Mouse (Mus musculus) forebrain, embryonic 11.5 days (tissue): ENCODE results near the gene B3gnt8. TPM values are rescaled to one million over a fixed set of nuclear protein-coding genes. Genes with fewer than 3 reads are reported as not detected.
A peak's percentile ranks its signal among the peaks of the same experiment; 100 is the strongest.

Source experiments
- ATAC-seq: fragments of 200-750 bp; cut with Nextera tagmentation; replicated peaks from 2 replicates; pipeline ENCODE4 v1.8.0; 2017; ENCODE audit warnings: moderate TSS enrichment; ENCODE audit not compliant: low FRiP score
- DNase-seq: peaks from one replicate; pipeline ENCODE4 v3.0.0-alpha.2; 2017; ENCODE audit warnings: low spot score
- H3K27ac ChIP-seq: fragments of 300-500 bp; sonication (generic); 2 replicates; pipeline ENCODE4 v1.5.1; 2014; ENCODE audit warnings: low read depth, low read length
- H3K27me3 ChIP-seq: fragments of 300-500 bp; sonication (generic); 2 replicates; pipeline ENCODE4 v1.6.1; 2014; ENCODE audit warnings: mild to moderate bottlenecking, low read length, mixed read lengths; ENCODE audit not compliant: control insufficient read depth, insufficient read depth
- H3K36me3 ChIP-seq: fragments of 300-500 bp; sonication (generic); 2 replicates; pipeline ENCODE4 v1.6.1; 2014; ENCODE audit warnings: mild to moderate bottlenecking, low read length, moderate library complexity, mixed read lengths; ENCODE audit not compliant: control insufficient read depth, insufficient read depth
- H3K4me1 ChIP-seq: fragments of 300-500 bp; sonication (generic); replicated peaks from 2 replicates; pipeline ENCODE4 v1.6.1; 2014; ENCODE audit warnings: low read length, mixed read lengths; ENCODE audit not compliant: control insufficient read depth, insufficient read depth
- H3K4me2 ChIP-seq: fragments of 300-500 bp; sonication (generic); 2 replicates; pipeline ENCODE4 v1.6.1; 2014; ENCODE audit warnings: low read depth, mild to moderate bottlenecking, low read length, moderate library complexity, mixed read lengths; ENCODE audit not compliant: severe bottlenecking
- H3K4me3 ChIP-seq: fragments of 300-500 bp; sonication (generic); 2 replicates; pipeline ENCODE4 v1.5.1; 2014; ENCODE audit warnings: low read depth, low read length
- H3K9ac ChIP-seq: fragments of 300-500 bp; sonication (generic); 2 replicates; pipeline ENCODE4 v1.6.1; 2014; ENCODE audit warnings: low read length
- H3K9me3 ChIP-seq: fragments of 300-500 bp; sonication (generic); 2 replicates; pipeline ENCODE4 v1.6.1; 2016; ENCODE audit warnings: low read length, mixed read lengths; ENCODE audit not compliant: control insufficient read depth
- WGBS: fragments of 180-500 bp; shearing (Covaris S2); extraction: QIAGEN DNeasy Blood & Tissue Kit; methylation state at CpG from one replicate; pipeline ENCODE4 v1.1.7; 2014; 5-methylcytosine and 5-hydroxymethylcytosine counted together
- polyA plus RNA-seq: library from polyadenylated mRNA; unstranded; fragments of >200 nt; fragmentation: Nextera tagmentation; extraction: Ambion mirVana; gene quantifications from 2 replicates; pipeline ENCODE4 v1.2.1, GENCODE M21; 2014

B3gnt8 gene
- polyA plus RNA-seq, 1 experiment from 2014 or later, result 0.99 TPM

DNA sequence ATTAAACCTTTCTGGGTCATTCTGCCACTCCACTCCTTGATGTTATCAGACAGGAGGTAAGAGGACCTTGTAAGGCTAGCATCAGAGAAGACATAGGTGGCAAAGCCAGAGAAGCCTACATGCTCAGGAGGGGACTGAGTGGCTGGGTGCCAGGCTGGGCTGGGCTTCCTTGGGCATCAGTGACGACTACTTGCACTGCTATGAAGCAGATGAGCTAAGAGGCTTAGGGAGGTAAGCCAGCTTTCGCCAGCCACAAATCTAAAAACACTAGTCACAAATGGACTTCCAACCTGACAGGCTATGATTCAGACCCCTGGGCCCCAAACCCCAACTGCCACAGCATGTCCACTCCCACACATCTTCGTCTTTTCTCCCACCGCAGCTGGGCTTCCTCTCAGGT, 18.2 kb downstream of the B3gnt8 start:
- Histone ChIP-seq H3K9me3 (no peaks in the 10 kb centered on the region), H3K27me3 (no peaks in the 10 kb centered on the region), H3K36me3 (no peaks in the 10 kb centered on the region), H3K9ac (no peak overlapping the region), H3K4me2 (no peak overlapping the region), H3K27ac (no peak overlapping the region), H3K4me1 (no peaks in the 10 kb centered on the region), H3K4me3 (no peak overlapping the region)
- DNase-seq, result no peak
- no peak for ATAC-seq
- 73% methylated on average over 4 of the region's 4 CpGs for WGBS

GRCm38 (mm10) chr7:25645074-25645473, 18.6 kb downstream of the B3gnt8 start:
- 37% methylated on average over 14 of the region's 14 CpGs for WGBS
- DNase-seq, result no peak
- H3K4me1 ChIP-seq, result no peaks in the 10 kb centered on the region

GRCm38 (mm10) chr7:25647574-25648123, 21.2 kb downstream of the B3gnt8 start:
- 55% methylated on average over 5 of the region's 5 CpGs for WGBS

More at GRCm38 (mm10) chr7:25645074-25645473, 18.6 kb downstream of the B3gnt8 start:
- Histone ChIP-seq H3K36me3 (no peaks in the 10 kb centered on the region), H3K9me3 (no peaks in the 10 kb centered on the region), H3K9ac (no peak overlapping the region), H3K27ac (no peak overlapping the region), H3K4me3 (no peak overlapping the region), H3K4me2 (no peak overlapping the region), H3K27me3 (no peaks in the 10 kb centered on the region)
- no peak for ATAC-seq

GRCm38 (mm10) chr7:25649839-25650238, 23.4 kb downstream of the B3gnt8 start:
- DNase-seq (no peak), ATAC-seq (no peak)
- Histone ChIP-seq H3K9ac (no peak overlapping the region), H3K4me1 (no peaks in the 10 kb centered on the region), H3K4me2 (no peak overlapping the region), H3K4me3 (no peak overlapping the region), H3K27me3 (no peaks in the 10 kb centered on the region), H3K9me3 (no peaks in the 10 kb centered on the region), H3K27ac (no peak overlapping the region), H3K36me3 (no peaks in the 10 kb centered on the region)
- WGBS, result 83% methylated on average over 5 of the region's 5 CpGs

More at GRCm38 (mm10) chr7:25647574-25648123, 21.2 kb downstream of the B3gnt8 start:
- no peaks in the 10 kb centered on the region for H3K27me3 ChIP-seq
- H3K9me3 ChIP-seq, result no peaks in the 10 kb centered on the region
- no peak overlapping the region for H3K4me3 ChIP-seq
- ATAC-seq (no peak), DNase-seq (no peak)
- no peak overlapping the region for H3K27ac ChIP-seq
- H3K4me1 ChIP-seq, result no peaks in the 10 kb centered on the region
- H3K4me2 ChIP-seq, result no peak overlapping the region
- H3K36me3 ChIP-seq, result no peaks in the 10 kb centered on the region
- H3K9ac ChIP-seq, result no peak overlapping the region

GRCm38 (mm10) chr7:25651281-25651680, 24.8 kb downstream of the B3gnt8 start:
- DNase-seq, result no peak
- H3K4me3 ChIP-seq, result no peak overlapping the region
- H3K4me2 ChIP-seq, result no peak overlapping the region
- H3K27me3 ChIP-seq, result no peaks in the 10 kb centered on the region
- no peaks in the 10 kb centered on the region for H3K4me1 ChIP-seq
- 94% methylated on average over 8 of the region's 8 CpGs for WGBS
- H3K9me3 ChIP-seq, result no peaks in the 10 kb centered on the region
- H3K9ac ChIP-seq, result no peak overlapping the region
- H3K36me3 ChIP-seq, result no peaks in the 10 kb centered on the region
- H3K27ac ChIP-seq, result no peak overlapping the region
- ATAC-seq, result no peak

DNA sequence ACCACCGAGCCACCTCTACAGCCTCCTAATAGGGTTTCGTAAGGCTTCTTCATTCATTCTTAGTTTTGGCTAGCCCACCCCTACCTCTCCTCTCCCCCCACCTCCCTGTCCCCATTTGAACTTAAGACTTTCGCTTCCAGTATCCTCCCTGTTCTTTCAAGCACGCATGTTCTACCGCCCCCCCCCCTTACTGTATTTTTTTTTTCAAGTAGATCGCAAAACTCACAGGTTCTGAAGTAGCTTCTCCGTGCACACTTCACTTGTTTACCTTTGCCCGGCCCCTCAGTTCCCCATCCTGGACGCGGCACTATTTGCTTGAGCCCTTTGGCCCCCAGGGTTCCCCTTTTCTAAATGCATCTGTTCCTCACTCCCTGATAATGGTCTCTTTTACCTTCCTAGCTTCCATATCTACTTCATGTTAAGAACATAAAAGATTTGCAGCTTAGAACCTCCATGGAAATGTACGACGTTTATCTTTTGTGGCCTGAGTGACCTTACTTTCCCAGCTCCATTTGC, 25.8 kb downstream of the B3gnt8 start:
- H3K4me2 ChIP-seq, result no peak overlapping the region
- no peaks in the 10 kb centered on the region for H3K36me3 ChIP-seq
- WGBS, result 93% methylated on average over 12 of the region's 12 CpGs
- DNase-seq, result no peak
- no peaks in the 10 kb centered on the region for H3K4me1 ChIP-seq
- ATAC-seq, result no peak
- H3K9me3 ChIP-seq, result no peaks in the 10 kb centered on the region
- no peak overlapping the region for H3K4me3 ChIP-seq
- no peak overlapping the region for H3K27ac ChIP-seq
- no peak overlapping the region for H3K9ac ChIP-seq
- H3K27me3 ChIP-seq, result no peaks in the 10 kb centered on the region

DNA sequence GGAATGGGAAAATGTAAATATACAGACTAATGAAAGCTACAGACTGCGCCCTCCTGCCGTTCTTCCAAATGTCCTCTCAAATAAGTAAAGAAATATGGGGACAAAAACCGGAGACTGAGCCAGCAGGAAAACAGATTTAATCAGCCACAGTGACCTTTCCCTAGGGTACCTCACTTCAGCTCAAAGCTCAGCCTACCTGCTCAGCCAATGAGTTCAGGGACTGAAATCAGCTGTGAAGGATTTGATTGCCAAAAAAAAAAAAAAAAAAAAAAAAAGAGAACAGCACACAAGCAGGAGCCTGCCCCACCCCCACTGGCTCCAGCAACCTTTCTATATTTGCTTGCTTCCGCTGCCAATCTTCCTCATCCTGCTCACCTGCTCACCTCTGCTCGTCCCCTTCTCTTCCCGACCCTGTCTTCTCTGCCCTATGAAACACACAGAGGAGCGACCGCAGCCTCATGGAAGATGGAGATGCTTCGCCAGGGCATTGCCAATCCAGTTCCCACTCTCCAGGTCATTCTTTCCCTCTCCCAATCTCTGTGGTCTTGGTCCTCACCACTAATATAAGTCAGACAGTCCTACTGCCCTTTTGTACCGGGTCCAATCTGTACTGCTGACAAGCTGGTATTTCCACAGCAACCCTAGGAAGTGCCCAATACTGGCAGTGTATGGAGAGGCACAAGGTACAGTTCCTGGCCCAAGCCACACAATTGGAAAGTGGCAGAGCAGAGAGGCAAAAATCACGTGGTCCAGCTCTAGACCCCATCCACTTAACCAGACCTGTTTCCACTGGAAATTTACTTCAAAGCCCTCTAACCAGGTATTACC, 29.4 kb downstream of the B3gnt8 start:
- WGBS, result 80% methylated on average over 11 of the region's 11 CpGs
- no peak for ATAC-seq
- no peak overlapping the region for H3K4me2 ChIP-seq

DNA sequence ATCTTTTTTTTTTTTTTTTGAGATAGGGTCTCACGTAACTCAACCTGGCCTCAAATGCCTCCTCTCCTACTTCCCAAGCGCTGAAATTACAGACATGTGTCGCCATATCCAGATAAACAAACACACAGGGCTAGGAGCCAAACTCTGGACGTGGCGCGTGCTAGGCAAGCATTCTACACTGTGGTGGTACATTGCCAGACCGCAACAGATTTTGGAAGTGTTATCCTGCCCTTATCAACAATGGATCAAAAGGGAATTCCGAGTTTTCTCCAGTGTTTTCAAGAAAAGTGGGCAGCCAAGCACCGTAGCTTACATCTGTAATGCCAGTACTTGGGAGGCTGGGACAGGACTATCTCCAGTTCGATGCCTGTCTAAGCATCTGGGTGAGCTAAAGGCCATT, 31.3 kb downstream of the B3gnt8 start:
- H3K36me3 ChIP-seq, result no peaks in the 10 kb centered on the region
- H3K27ac ChIP-seq, result no peak overlapping the region
- 43% methylated on average over 10 of the region's 10 CpGs for WGBS
- peak overlapping the region; percentile 66 for H3K9ac ChIP-seq
- H3K4me3 ChIP-seq, result peak overlapping the region; percentile 67
- no peaks in the 10 kb centered on the region for H3K27me3 ChIP-seq
- peak overlapping the region; percentile 59 for H3K4me2 ChIP-seq
- ATAC-seq (no peak), DNase-seq (no peak)
- H3K9me3 ChIP-seq, result no peaks in the 10 kb centered on the region
- no peaks in the 10 kb centered on the region for H3K4me1 ChIP-seq

More for the DNA sequence above, 29.4 kb downstream of the B3gnt8 start:
- Histone ChIP-seq H3K9me3 (no peaks in the 10 kb centered on the region), H3K27ac (no peak overlapping the region), H3K4me3 (no peak overlapping the region), H3K27me3 (no peaks in the 10 kb centered on the region), H3K36me3 (no peaks in the 10 kb centered on the region), H3K9ac (no peak overlapping the region), H3K4me1 (no peaks in the 10 kb centered on the region)
- no peak for DNase-seq
